Mouse (Mus musculus) kidney, embryonic 14.5 days (tissue): ENCODE measurements around the gene Mrm1. TPM values are rescaled to one million over a fixed set of nuclear protein-coding genes. Genes with fewer than 3 reads are reported as not detected.

Experiments used
- polyA plus RNA-seq: library from polyadenylated mRNA; unstranded; fragments of >200 nt; fragmentation: Nextera tagmentation; extraction: Ambion mirVana; gene quantifications from 2 replicates; pipeline ENCODE4 v1.2.1, GENCODE M21; 2014

Mrm1 gene
- polyA plus RNA-seq, 1 experiment from 2014 or later = 12.6 TPM

Other genes starting within 250 kb of the Mrm1 start
- 8.3 and 10.4 TPM in 2 replicates for gene Dhrs11, start 9.5 kb upstream of the Mrm1 start, polyA plus RNA-seq
- 68.7 and 74.7 TPM in 2 replicates for gene Ggnbp2, start 51.3 kb upstream of the Mrm1 start, polyA plus RNA-seq
- 9.2 and 15.0 TPM in 2 replicates for gene Myo19, start 60.6 kb upstream of the Mrm1 start, polyA plus RNA-seq
- 4.0 and 4.8 TPM in 2 replicates for gene Pigw, start 60.8 kb upstream of the Mrm1 start, polyA plus RNA-seq
- 71.6 and 81.0 TPM in 2 replicates for gene Znhit3, start 96.9 kb upstream of the Mrm1 start, polyA plus RNA-seq
- 58.6 and 65.3 TPM in 2 replicates for gene Car4, start 138.3 kb upstream of the Mrm1 start, polyA plus RNA-seq